Mouse (Mus musculus) small intestine, adult 2 months (tissue): ENCODE measurements around the gene Nod1.

Source experiments
- CTCF ChIP-seq: fragments of 200-500 bp; IDR thresholded peaks from 2 replicates; pipeline ENCODE4 v1.5.1; 2012; ENCODE audit warnings: low read depth, mild to moderate bottlenecking, control low read depth, inconsistent platforms, low read length, moderate library complexity, mixed read lengths; ENCODE audit not compliant: insufficient replicate concordance, insufficient read length; ENCODE audit errors: extremely low read depth
- POLR2A ChIP-seq: fragments of 200-500 bp; IDR thresholded peaks from 2 replicates; pipeline ENCODE4 v1.6.1; 2012; ENCODE audit warnings: low read depth, mild to moderate bottlenecking, control low read depth, inconsistent platforms, low read length, moderate library complexity

GRCm38 (mm10) chr6:54886195-54886594 is 86.2 kb downstream of the Nod1 start:
- TF ChIP-seq POLR2A (no peak), CTCF (no peak)
